ENCODE assay signal across 1 mouse cellular context in genomic region chr16:17890917-17891566, GRCm38 (mm10).
TF ChIP-seq lines count a peak whose summit lies in the region.

No protein-coding gene starts in this region.

TF ChIP-seq in MEL, 35 proteins besides CTCF, POLR2A, EP300 and RAD21 (continued from another document):
- TF ChIP-seq TBP (IDR thresholded peaks at IDR 0.05; ENCODE audit: low read depth, low read length) (0 out of 2 replicates have a peak, but pooled peaks have one; percentile 22), TCF12 (IDR thresholded peaks at IDR 0.05; ENCODE audit: low read depth, low read length) (peak; percentile 44; the same call in 1 of the 2 replicates), CHD1 (IDR thresholded peaks at IDR 0.05; ENCODE audit: low read depth, low read length) (no peak), TAL1 (IDR thresholded peaks at IDR 0.05; ENCODE audit: low read length) (peak; percentile 55), GABPA (IDR thresholded peaks at IDR 0.05; ENCODE audit: low read depth, low read length) (no peak), UBTF (IDR thresholded peaks at IDR 0.05; ENCODE audit: borderline replicate concordance, insufficient read depth, low read depth, low read length) (0 out of 2 replicates have a peak, but pooled peaks have one; percentile 33), POLR2AphosphoS2 (IDR thresholded peaks at IDR 0.05; ENCODE audit: low read length) (no peak)
